Mouse (Mus musculus) G1E (cell line): ENCODE measurements around the gene Sec24c.

Source experiments
- CTCF ChIP-seq: IDR thresholded peaks from 2 replicates; pipeline ENCODE4 v1.5.1; 2012; ENCODE audit warnings: low read depth, low read length, inconsistent platforms, mixed read lengths
- GATA1 ChIP-seq: IDR thresholded peaks from 2 replicates; pipeline ENCODE4 v1.6.1; 2012; ENCODE audit warnings: borderline replicate concordance, low read length, inconsistent platforms, mixed read lengths
- GATA2 ChIP-seq: IDR thresholded peaks from 2 replicates; pipeline ENCODE4 v1.6.1; 2012; ENCODE audit warnings: low read depth, low read length, inconsistent platforms, borderline replicate concordance
- POLR2AphosphoS5 ChIP-seq: IDR thresholded peaks from 2 replicates; pipeline ENCODE4 v1.6.1; 2012; ENCODE audit warnings: low read depth, low read length, inconsistent platforms; ENCODE audit not compliant: insufficient replicate concordance
- TAL1 ChIP-seq: conservative IDR thresholded peaks from 2 replicates; pipeline ENCODE4 v1.6.1; 2012; ENCODE audit warnings: low read depth, low read length, inconsistent platforms, mixed read lengths

DNA sequence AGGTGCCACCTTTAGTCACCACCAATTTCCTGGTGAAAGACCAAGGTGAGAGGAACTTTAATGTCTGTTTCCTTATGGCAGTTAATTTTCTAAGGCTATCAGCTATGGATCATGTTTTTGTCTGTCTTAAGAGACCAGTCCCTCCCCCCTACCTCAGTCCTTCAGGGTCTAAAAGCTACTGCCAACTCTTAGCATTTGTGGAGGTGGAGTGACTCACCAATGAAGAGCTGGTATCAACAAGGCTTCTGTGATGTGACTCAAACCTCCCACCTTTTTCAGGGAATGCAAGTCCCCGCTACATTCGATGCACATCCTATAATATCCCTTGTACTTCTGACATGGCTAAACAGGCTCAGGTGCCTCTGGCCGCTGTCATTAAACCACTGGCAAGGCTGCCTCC lies 12.5 kb downstream of the Sec24c start:
- TF ChIP-seq POLR2AphosphoS5: no peak
- no peak for TF ChIP-seq CTCF
- TF ChIP-seq GATA1: no peak
- no peak for TF ChIP-seq TAL1
- TF ChIP-seq GATA2: no peak
